In genomic region chr7:92964754-92965501, GRCm38 (mm10) we compare ENCODE assay signal across 9 mouse cellular contexts.
DNase-seq lines count a peak whose midpoint lies in the region; ATAC-seq and TF ChIP-seq lines count a peak whose summit lies in the region.
"Had no signal": no experiment of that assay in that cellular context is flagged by ENCODE, and none has a peak within 500 bp of the region (broad histone marks: within the 10 kb centered on the region; RNA-seq: fewer than 3 reads in every experiment).

No protein-coding gene starts in this region.

- no peaks in the 10 kb centered on the region for H3K36me3 ChIP-seq in MEL (ENCODE audit: control insufficient read depth in 1 of 2, insufficient read depth in 2 of 2, low read length in 2 of 2)
- H3K36me3 ChIP-seq in hindbrain, embryonic 12.5 days, result no peaks in the 10 kb centered on the region
- no peaks in the 10 kb centered on the region for H3K36me3 ChIP-seq in midbrain, embryonic 12.5 days

- TF ChIP-seq RAD21 in MEL (IDR thresholded peaks at IDR 0.05; ENCODE audit: low read depth, low read length), result peak; percentile 94

- no peak overlapping the region for H3K9ac ChIP-seq in MEL (ENCODE audit: control insufficient read depth, low read depth, low read length, poor library complexity, severe bottlenecking)
- no peak overlapping the region for H3K9ac ChIP-seq in hindbrain, embryonic 12.5 days
- H3K9ac ChIP-seq in midbrain, embryonic 12.5 days (replicated peaks), result no peak overlapping the region

- no peak overlapping the region for H3K4me2 ChIP-seq in hindbrain, embryonic 12.5 days (replicated peaks)
- H3K4me2 ChIP-seq in midbrain, embryonic 12.5 days (replicated peaks), result no peak overlapping the region

- no peak overlapping the region for H3K27ac ChIP-seq in MEL (ENCODE audit: control insufficient read depth, low read depth, low read length)
- H3K27ac ChIP-seq in hindbrain, embryonic 12.5 days, result no peak overlapping the region
- no peak overlapping the region for H3K27ac ChIP-seq in midbrain, embryonic 12.5 days (replicated peaks)
- H3K27ac ChIP-seq: macrophage had no signal

- intact Hi-C loops in left cerebral cortex, postnatal 4 days (cut with DNase I), result loop anchor here (5.0 kb wide), 3 partner anchors 68 to 132 kb away; no protein-coding TSS in a partner anchor

- H3K9me3 ChIP-seq in MEL (replicated peaks; ENCODE audit: insufficient read depth, low read length), result no peaks in the 10 kb centered on the region
- H3K9me3 ChIP-seq in hindbrain, embryonic 12.5 days (replicated peaks), result no peaks in the 10 kb centered on the region
- no peaks in the 10 kb centered on the region for H3K9me3 ChIP-seq in midbrain, embryonic 12.5 days

- 73% methylated on average over 3 of the region's 3 CpGs for WGBS in hindbrain, embryonic 12.5 days
- WGBS in midbrain, embryonic 12.5 days, result 74% methylated on average over 3 of the region's 3 CpGs

- no peaks in the 10 kb centered on the region for H3K79me2 ChIP-seq in MEL (ENCODE audit: control insufficient read depth, insufficient read depth, low read length, poor library complexity)

- no peaks in the 10 kb centered on the region; a peak in 1 of 4 replicates for H3K27me3 ChIP-seq in MEL (ENCODE audit: control insufficient read depth in 1 of 2, insufficient read depth in 2 of 2, low read length in 2 of 2)
- no peaks in the 10 kb centered on the region for H3K27me3 ChIP-seq in hindbrain, embryonic 12.5 days
- H3K27me3 ChIP-seq in midbrain, embryonic 12.5 days, result peaks cover 12% of the 10 kb centered on the region; the same call in 1 of the 2 replicates

- DNase-seq in left cerebral cortex, adult 11 months (ENCODE audit: low spot score), result peak; percentile 64
- no peak for DNase-seq in left cerebral cortex, postnatal 4 days
- DNase-seq in MEL (ENCODE audit: low read depth, low spot score), result peak; percentile 80
- DNase-seq in c-Kit-positive CD71-negative TER-119-negative erythroid progenitor cells, embryonic 14.5 days (ENCODE audit: low read depth), result peak; percentile 63
- no peak for DNase-seq in urinary bladder, adult 18-20 months (ENCODE audit: low spot score in 2 of 2)
- DNase-seq in frontal cortex, postnatal 25 days (ENCODE audit: low spot score in 2 of 2), result no peak

- ATAC-seq in hindbrain, embryonic 12.5 days (ENCODE audit: low FRiP score), result peak; percentile 75
- ATAC-seq in midbrain, embryonic 12.5 days (ENCODE audit: low FRiP score, low read depth), result peak; percentile 42

- H3K4me3 ChIP-seq in MEL (ENCODE audit: control insufficient read depth in 1 of 2, insufficient read depth in 1 of 2, low read depth in 2 of 2, low read length in 2 of 2), result no peak overlapping the region
- H3K4me3 ChIP-seq in hindbrain, embryonic 12.5 days, result no peak overlapping the region
- no peak overlapping the region for H3K4me3 ChIP-seq in midbrain, embryonic 12.5 days

- no peak for TF ChIP-seq POLR2A in MEL (IDR thresholded peaks at IDR 0.05; ENCODE audit: control insufficient read depth in 1 of 2, insufficient read depth in 1 of 2, low read depth in 1 of 2, low read length in 2 of 2, poor library complexity in 1 of 2)

- TF ChIP-seq EP300 in MEL (IDR thresholded peaks at IDR 0.05; ENCODE audit: low read depth in 1 of 2, low read length in 2 of 2), result no peak

- no peaks in the 10 kb centered on the region for H3K4me1 ChIP-seq in MEL (ENCODE audit: control insufficient read depth in 1 of 2, insufficient read depth in 2 of 2, low read length in 2 of 2)
- H3K4me1 ChIP-seq in hindbrain, embryonic 12.5 days, result no peaks in the 10 kb centered on the region
- peaks cover 4% of the 10 kb centered on the region; the same call in 1 of the 2 replicates for H3K4me1 ChIP-seq in midbrain, embryonic 12.5 days

- TF ChIP-seq CTCF in MEL (IDR thresholded peaks at IDR 0.05 in 2 of 3, conservative IDR thresholded peaks at IDR 0.05 in 1 of 3; ENCODE audit: control insufficient read depth in 1 of 3, insufficient read depth in 1 of 3, low read depth in 2 of 3, low read length in 3 of 3, poor library complexity in 1 of 3, severe bottlenecking in 1 of 3), result peak; percentile 19 to 78 (median 61); a peak in 5 of 6 replicates

TF ChIP-seq in MEL, 35 proteins besides CTCF, POLR2A, EP300 and RAD21:
- TF ChIP-seq MAZ (IDR thresholded peaks at IDR 0.05; ENCODE audit: low read depth, low read length) (no peak), GATA1 (IDR thresholded peaks at IDR 0.05; ENCODE audit: low read depth, low read length) (no peak), MYC (IDR thresholded peaks at IDR 0.05; ENCODE audit: low read depth, low read length) (no peak), NRF1 (IDR thresholded peaks at IDR 0.05; ENCODE audit: insufficient read depth, low read depth, low read length, poor library complexity, severe bottlenecking) (no peak), SMC3 (IDR thresholded peaks at IDR 0.05; ENCODE audit: low read depth, low read length) (peak; percentile 84), ZC3H11A (IDR thresholded peaks at IDR 0.05; ENCODE audit: low read depth, low read length) (peak; percentile 79)

Comparison
In these comparisons a context has a peak if more than half of its experiments do, and no peak if none do; other contexts are left out.
1. DNase-seq: peak in left cerebral cortex, adult 11 months (single experiment), MEL (single experiment) and c-Kit-positive CD71-negative TER-119-negative erythroid progenitor cells, embryonic 14.5 days (single experiment); none in left cerebral cortex, postnatal 4 days (single experiment), urinary bladder, adult 18-20 months (0 of 2) and frontal cortex, postnatal 25 days (0 of 2).